Mouse (Mus musculus): ENCODE data around the gene Pabpn1l. TPM values are rescaled to one million over a fixed set of nuclear protein-coding genes. Genes with fewer than 3 reads are reported as not detected.

Pabpn1l gene
- polyA plus RNA-seq, 1 experiment from 2014 or later: not detected

GRCm38 (mm10) chr8:122654768-122655167, 32.2 kb upstream of the Pabpn1l start:
- 41% methylated on average over 7 of the region's 7 CpGs for WGBS
- Histone ChIP-seq H3K4me1 (ENCODE audit: control insufficient read depth, insufficient read depth, low read depth, low read length) (peaks cover 13% of the 10 kb centered on the region), H3K36me3 (ENCODE audit: control insufficient read depth, insufficient read depth, low read length) (no peaks in the 10 kb centered on the region), H3K4me3 (ENCODE audit: low read length) (no peak overlapping the region), H3K4me2 (ENCODE audit: low read length) (no peak overlapping the region), H3K27ac (ENCODE audit: low read depth, low read length) (no peak overlapping the region), H3K27me3 (replicated peaks; ENCODE audit: control insufficient read depth, insufficient read depth, low read length) (no peaks in the 10 kb centered on the region), H3K9me3 (ENCODE audit: control insufficient read depth, low read length) (no peaks in the 10 kb centered on the region), H3K9ac (ENCODE audit: low read depth, low read length) (no peak overlapping the region)
- ATAC-seq: peak; percentile 42; the same call in 1 of the 2 replicates

DNA sequence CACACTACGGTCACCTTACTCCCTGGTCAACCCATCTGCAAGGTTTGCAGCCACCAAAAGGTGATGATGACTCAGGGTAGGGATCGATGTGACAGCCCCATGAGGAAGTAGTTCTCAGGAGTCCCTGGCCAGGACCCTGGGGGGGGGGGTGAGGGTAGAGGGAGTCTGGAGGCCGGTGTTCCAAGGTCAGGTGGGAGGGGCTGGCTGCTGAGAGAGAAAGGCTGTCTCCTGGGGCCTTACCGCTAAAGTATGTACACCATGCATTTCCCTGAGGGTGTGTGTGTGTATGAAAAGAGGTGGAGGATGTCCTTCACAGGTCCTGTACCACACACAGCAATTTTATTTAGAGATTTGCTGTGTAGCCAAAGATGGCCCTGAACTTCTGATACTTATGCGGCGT, 30.1 kb upstream of the Pabpn1l start:
- no peak overlapping the region for H3K9ac ChIP-seq (ENCODE audit: low read depth, low read length)
- H3K4me2 ChIP-seq (ENCODE audit: low read length): no peak overlapping the region
- peaks cover 4% of the 10 kb centered on the region; the same call in 1 of the 2 replicates for H3K36me3 ChIP-seq (ENCODE audit: control insufficient read depth, insufficient read depth, low read length)
- H3K4me3 ChIP-seq (ENCODE audit: low read length): no peak overlapping the region
- H3K9me3 ChIP-seq (ENCODE audit: control insufficient read depth, low read length): no peaks in the 10 kb centered on the region
- ATAC-seq: no peak
- H3K4me1 ChIP-seq (ENCODE audit: control insufficient read depth, insufficient read depth, low read depth, low read length): peaks cover 13% of the 10 kb centered on the region
- no peak overlapping the region for H3K27ac ChIP-seq (ENCODE audit: low read depth, low read length)
- WGBS: 78% methylated on average over 6 of the region's 6 CpGs
- H3K27me3 ChIP-seq (replicated peaks; ENCODE audit: control insufficient read depth, insufficient read depth, low read length): no peaks in the 10 kb centered on the region

DNA sequence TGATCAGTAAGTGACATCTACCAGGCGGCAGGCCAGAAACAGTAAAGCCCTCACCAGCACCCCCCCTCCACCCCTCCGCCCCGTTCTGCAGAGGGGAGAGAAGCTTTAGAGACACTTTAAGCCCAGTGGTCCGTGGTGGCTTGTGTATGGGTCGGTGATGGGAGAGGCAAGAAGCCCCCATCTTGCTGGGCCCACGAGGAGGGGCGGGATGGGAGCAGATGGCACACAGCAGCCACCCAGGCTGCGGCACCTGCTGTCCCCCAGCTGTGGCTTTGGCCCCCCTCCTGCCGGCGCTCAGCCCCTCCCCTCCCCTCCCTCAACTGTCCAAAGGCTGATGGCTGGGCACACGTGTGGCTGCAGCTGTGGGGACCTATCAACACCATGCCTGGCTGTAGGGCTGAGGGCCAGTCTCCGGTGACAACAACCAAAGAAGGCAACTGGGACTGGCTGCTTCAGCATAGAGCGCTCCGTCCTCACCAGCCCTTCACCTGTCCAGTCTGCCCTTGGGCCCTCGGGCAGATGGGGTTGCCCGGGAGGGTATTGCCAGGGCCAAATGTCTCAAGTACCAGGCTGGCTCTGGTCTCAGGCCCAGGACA, 28.9 kb upstream of the Pabpn1l start:
- peak; percentile 49 for ATAC-seq
- Histone ChIP-seq H3K9me3 (ENCODE audit: control insufficient read depth, low read length) (no peaks in the 10 kb centered on the region), H3K9ac (ENCODE audit: low read depth, low read length) (no peak overlapping the region), H3K27ac (ENCODE audit: low read depth, low read length) (no peak overlapping the region), H3K36me3 (ENCODE audit: control insufficient read depth, insufficient read depth, low read length) (peaks cover 9% of the 10 kb centered on the region; the same call in 1 of the 2 replicates), H3K4me2 (ENCODE audit: low read length) (no peak overlapping the region), H3K27me3 (replicated peaks; ENCODE audit: control insufficient read depth, insufficient read depth, low read length) (no peaks in the 10 kb centered on the region), H3K4me3 (ENCODE audit: low read length) (no peak overlapping the region), H3K4me1 (ENCODE audit: control insufficient read depth, insufficient read depth, low read depth, low read length) (peaks cover 13% of the 10 kb centered on the region)
- WGBS: 56% methylated on average over 15 of the region's 16 CpGs

DNA sequence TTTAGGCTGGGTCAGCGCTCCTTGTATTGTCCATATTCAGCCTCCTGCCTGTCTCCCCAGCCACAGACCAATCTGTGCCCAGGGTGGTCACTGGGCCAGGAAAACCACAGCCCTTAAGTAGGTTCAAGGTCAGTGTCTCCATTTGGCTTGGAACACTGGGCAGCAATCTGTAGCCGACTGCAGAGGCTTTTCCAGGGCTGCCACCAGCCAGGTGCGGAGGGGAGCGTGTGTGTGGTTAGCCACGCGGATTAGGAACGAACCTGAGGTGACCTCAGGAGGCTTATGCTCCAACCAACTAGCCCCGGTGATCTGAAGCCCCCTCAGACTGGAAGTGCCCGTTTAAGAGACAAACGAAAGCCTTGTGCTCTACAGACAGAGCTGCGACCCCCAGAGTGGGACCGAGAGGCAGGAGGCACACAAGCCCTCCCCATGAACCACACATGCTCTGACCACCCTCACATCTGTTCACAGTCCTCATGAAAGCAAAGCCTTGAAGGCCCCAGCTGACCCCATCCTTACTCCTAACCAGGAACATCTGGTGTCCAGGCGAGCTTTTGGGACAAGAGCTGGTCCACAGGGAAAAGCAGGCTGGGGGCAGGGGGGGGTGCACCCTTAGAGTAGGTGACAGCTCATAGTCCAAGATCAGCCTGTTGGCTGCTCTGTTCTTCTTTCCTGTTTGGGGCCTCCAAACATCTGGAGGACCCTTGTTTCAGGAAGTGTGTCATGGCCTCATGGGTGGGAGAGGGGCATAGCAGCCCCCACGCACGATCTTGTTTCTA, 25.8 kb upstream of the Pabpn1l start:
- Histone ChIP-seq H3K9me3 (ENCODE audit: control insufficient read depth, low read length) (no peaks in the 10 kb centered on the region), H3K27ac (ENCODE audit: low read depth, low read length) (no peak overlapping the region), H3K9ac (ENCODE audit: low read depth, low read length) (no peak overlapping the region), H3K4me3 (ENCODE audit: low read length) (no peak overlapping the region), H3K36me3 (ENCODE audit: control insufficient read depth, insufficient read depth, low read length) (peaks cover 12% of the 10 kb centered on the region; the same call in 1 of the 2 replicates), H3K4me2 (ENCODE audit: low read length) (no peak overlapping the region), H3K4me1 (ENCODE audit: control insufficient read depth, insufficient read depth, low read depth, low read length) (peaks cover 8% of the 10 kb centered on the region), H3K27me3 (replicated peaks; ENCODE audit: control insufficient read depth, insufficient read depth, low read length) (no peaks in the 10 kb centered on the region)
- ATAC-seq: no peak
- WGBS: 78% methylated on average over 15 of the region's 15 CpGs

- H3K36me3 ChIP-seq (ENCODE audit: control insufficient read depth, insufficient read depth, low read length): peaks cover 18% of the 10 kb centered on the region; the same call in 1 of the 2 replicates
- H3K4me1 ChIP-seq (ENCODE audit: control insufficient read depth, insufficient read depth, low read depth, low read length): peaks cover 2% of the 10 kb centered on the region
- no peak overlapping the region for H3K9ac ChIP-seq (ENCODE audit: low read depth, low read length)
- H3K9me3 ChIP-seq (ENCODE audit: control insufficient read depth, low read length): no peaks in the 10 kb centered on the region
- H3K4me3 ChIP-seq (ENCODE audit: low read length): no peak overlapping the region
- no peak for ATAC-seq
- no peak overlapping the region for H3K4me2 ChIP-seq (ENCODE audit: low read length)
- H3K27ac ChIP-seq (ENCODE audit: low read depth, low read length): no peak overlapping the region
- H3K27me3 ChIP-seq (replicated peaks; ENCODE audit: control insufficient read depth, insufficient read depth, low read length): no peaks in the 10 kb centered on the region
- 87% methylated on average over 16 of the region's 16 CpGs for WGBS
These were observed 23.8 kb upstream of the Pabpn1l start for GRCm38 (mm10) chr8:122646337-122646736.

- no peak overlapping the region for H3K4me2 ChIP-seq (ENCODE audit: low read length)
- no peak overlapping the region for H3K4me3 ChIP-seq (ENCODE audit: low read length)
- H3K27me3 ChIP-seq (replicated peaks; ENCODE audit: control insufficient read depth, insufficient read depth, low read length): no peaks in the 10 kb centered on the region
- 77% methylated on average over 6 of the region's 6 CpGs for WGBS
- H3K4me1 ChIP-seq (ENCODE audit: control insufficient read depth, insufficient read depth, low read depth, low read length): peaks cover 7% of the 10 kb centered on the region
- ATAC-seq: no peak
- peaks cover 21% of the 10 kb centered on the region for H3K36me3 ChIP-seq (ENCODE audit: control insufficient read depth, insufficient read depth, low read length)
- no peak overlapping the region for H3K27ac ChIP-seq (ENCODE audit: low read depth, low read length)
- H3K9ac ChIP-seq (ENCODE audit: low read depth, low read length): no peak overlapping the region
- H3K9me3 ChIP-seq (ENCODE audit: control insufficient read depth, low read length): no peaks in the 10 kb centered on the region
These were observed 21.8 kb upstream of the Pabpn1l start for GRCm38 (mm10) chr8:122644175-122644954.

DNA sequence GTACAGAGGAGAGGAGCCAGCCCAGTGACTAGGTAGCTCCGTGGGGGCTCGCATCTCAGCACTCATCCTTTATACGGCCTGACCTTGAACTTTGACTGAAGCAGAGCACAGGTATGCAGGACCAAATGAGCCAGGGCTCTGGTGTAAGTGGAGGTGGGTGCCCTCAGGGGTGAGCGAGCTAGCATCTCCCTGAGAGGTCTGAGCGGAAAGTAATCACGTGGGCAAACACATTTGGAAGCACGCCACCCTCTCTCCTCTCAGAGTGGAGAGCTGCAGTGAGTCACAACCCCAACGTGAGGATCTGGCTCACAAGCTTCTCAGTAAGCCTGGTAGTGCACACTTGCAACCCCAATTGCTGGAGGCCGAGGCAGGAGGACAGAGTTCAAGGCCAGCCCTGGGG, 19.5 kb upstream of the Pabpn1l start:
- Histone ChIP-seq H3K4me3 (ENCODE audit: low read length) (no peak overlapping the region), H3K4me2 (ENCODE audit: low read length) (no peak overlapping the region)

GRCm38 (mm10) chr8:122641406-122641805, 18.9 kb upstream of the Pabpn1l start:
- H3K36me3 ChIP-seq (ENCODE audit: control insufficient read depth, insufficient read depth, low read length): peaks cover 15% of the 10 kb centered on the region
- H3K4me1 ChIP-seq (ENCODE audit: control insufficient read depth, insufficient read depth, low read depth, low read length): peaks cover 13% of the 10 kb centered on the region
- H3K27ac ChIP-seq (ENCODE audit: low read depth, low read length): no peak overlapping the region
- no peak for ATAC-seq
- no peak overlapping the region for H3K4me2 ChIP-seq (ENCODE audit: low read length)
- H3K4me3 ChIP-seq (ENCODE audit: low read length): no peak overlapping the region
- H3K9ac ChIP-seq (ENCODE audit: low read depth, low read length): no peak overlapping the region
- no peaks in the 10 kb centered on the region for H3K9me3 ChIP-seq (ENCODE audit: control insufficient read depth, low read length)
- H3K27me3 ChIP-seq (replicated peaks; ENCODE audit: control insufficient read depth, insufficient read depth, low read length): no peaks in the 10 kb centered on the region
- 71% methylated on average over 15 of the region's 15 CpGs for WGBS

More for the DNA sequence above, 19.5 kb upstream of the Pabpn1l start:
- WGBS: 74% methylated on average over 9 of the region's 9 CpGs
- Histone ChIP-seq H3K9ac (ENCODE audit: low read depth, low read length) (no peak overlapping the region), H3K27ac (ENCODE audit: low read depth, low read length) (no peak overlapping the region), H3K9me3 (ENCODE audit: control insufficient read depth, low read length) (no peaks in the 10 kb centered on the region), H3K36me3 (ENCODE audit: control insufficient read depth, insufficient read depth, low read length) (peaks cover 18% of the 10 kb centered on the region), H3K27me3 (replicated peaks; ENCODE audit: control insufficient read depth, insufficient read depth, low read length) (no peaks in the 10 kb centered on the region), H3K4me1 (ENCODE audit: control insufficient read depth, insufficient read depth, low read depth, low read length) (peaks cover 13% of the 10 kb centered on the region)
- ATAC-seq: no peak

- 80% methylated on average over 4 of the region's 4 CpGs for WGBS
- H3K36me3 ChIP-seq (ENCODE audit: control insufficient read depth, insufficient read depth, low read length): peaks cover 16% of the 10 kb centered on the region
These were observed 18.3 kb upstream of the Pabpn1l start for GRCm38 (mm10) chr8:122640825-122641224.

More at GRCm38 (mm10) chr8:122640825-122641224, 18.3 kb upstream of the Pabpn1l start:
- peaks cover 13% of the 10 kb centered on the region for H3K4me1 ChIP-seq (ENCODE audit: control insufficient read depth, insufficient read depth, low read depth, low read length)
- no peak for ATAC-seq
- no peak overlapping the region for H3K27ac ChIP-seq (ENCODE audit: low read depth, low read length)
- no peak overlapping the region for H3K9ac ChIP-seq (ENCODE audit: low read depth, low read length)
- no peak overlapping the region for H3K4me2 ChIP-seq (ENCODE audit: low read length)
- H3K9me3 ChIP-seq (ENCODE audit: control insufficient read depth, low read length): no peaks in the 10 kb centered on the region
- no peaks in the 10 kb centered on the region for H3K27me3 ChIP-seq (replicated peaks; ENCODE audit: control insufficient read depth, insufficient read depth, low read length)
- no peak overlapping the region for H3K4me3 ChIP-seq (ENCODE audit: low read length)

Measured in hindbrain, embryonic 16.5 days (tissue).